Mouse (Mus musculus) limb, embryonic 11.5 days (tissue): ENCODE results near the gene Ghitm. TPM values are rescaled to one million over a fixed set of nuclear protein-coding genes. Genes with fewer than 3 reads are reported as not detected.
"Not testable (repeated sequence)": the region's sequence is repeated elsewhere in the genome, so short reads cannot be mapped to it uniquely, and the experiment has no call there.

ENCODE experiments used
- ATAC-seq: fragments of 200-750 bp; cut with Nextera tagmentation; 2 replicates; pipeline ENCODE4 v1.8.0; 2017; ENCODE audit warnings: low read depth; ENCODE audit not compliant: insufficient number of reproducible peaks, low FRiP score, low TSS enrichment
- DNase-seq: peaks from one replicate; pipeline ENCODE4 v3.0.0-alpha.2; 2015; ENCODE audit warnings: low spot score
- H3K27ac ChIP-seq: fragments of 300-500 bp; sonication (generic); replicated peaks from 2 replicates; pipeline ENCODE4 v1.5.1; 2014; ENCODE audit warnings: low read depth, mild to moderate bottlenecking, low read length
- H3K27me3 ChIP-seq: fragments of 300-500 bp; sonication (generic); 2 replicates; pipeline ENCODE4 v1.6.1; 2014; ENCODE audit warnings: mild to moderate bottlenecking, low read length, mixed read lengths; ENCODE audit not compliant: control insufficient read depth, insufficient read depth
- H3K36me3 ChIP-seq: fragments of 300-500 bp; sonication (generic); 2 replicates; pipeline ENCODE4 v1.6.1; 2014; ENCODE audit warnings: mild to moderate bottlenecking, low read length, moderate library complexity, mixed read lengths; ENCODE audit not compliant: control insufficient read depth, insufficient read depth
- H3K4me1 ChIP-seq: fragments of 300-500 bp; sonication (generic); 2 replicates; pipeline ENCODE4 v1.6.1; 2014; ENCODE audit warnings: low read length, mixed read lengths; ENCODE audit not compliant: control insufficient read depth, insufficient read depth
- H3K4me2 ChIP-seq: fragments of 300-500 bp; sonication (generic); 2 replicates; pipeline ENCODE4 v1.6.1; 2014; ENCODE audit warnings: low read depth, mild to moderate bottlenecking, moderate library complexity; ENCODE audit not compliant: severe bottlenecking
- H3K4me3 ChIP-seq: fragments of 300-500 bp; sonication (generic); 2 replicates; pipeline ENCODE4 v1.5.1; 2014; ENCODE audit warnings: low read depth, low read length
- H3K9ac ChIP-seq: fragments of 300-500 bp; sonication (generic); 2 replicates; pipeline ENCODE4 v1.6.1; 2014; ENCODE audit warnings: mild to moderate bottlenecking, low read length
- H3K9me3 ChIP-seq: fragments of 300-500 bp; sonication (generic); 2 replicates; pipeline ENCODE4 v1.6.1; 2016; ENCODE audit warnings: low read length; ENCODE audit not compliant: control insufficient read depth
- whole genome bisulfite sequencing: fragments of 180-500 bp; shearing (Covaris S2); extraction: QIAGEN DNeasy Blood & Tissue Kit; methylation state at CpG from one replicate; pipeline ENCODE4 v1.1.7; 2014; 5-methylcytosine and 5-hydroxymethylcytosine counted together
- polyA plus RNA-seq: library from polyadenylated mRNA; unstranded; fragments of >200 nt; fragmentation: Nextera tagmentation; extraction: Ambion mirVana; gene quantifications from 2 replicates; pipeline ENCODE4 v1.2.1, GENCODE M21; 2014

Gene Ghitm
- polyA plus RNA-seq, 1 experiment from 2014 or later, result 182 TPM

DNA sequence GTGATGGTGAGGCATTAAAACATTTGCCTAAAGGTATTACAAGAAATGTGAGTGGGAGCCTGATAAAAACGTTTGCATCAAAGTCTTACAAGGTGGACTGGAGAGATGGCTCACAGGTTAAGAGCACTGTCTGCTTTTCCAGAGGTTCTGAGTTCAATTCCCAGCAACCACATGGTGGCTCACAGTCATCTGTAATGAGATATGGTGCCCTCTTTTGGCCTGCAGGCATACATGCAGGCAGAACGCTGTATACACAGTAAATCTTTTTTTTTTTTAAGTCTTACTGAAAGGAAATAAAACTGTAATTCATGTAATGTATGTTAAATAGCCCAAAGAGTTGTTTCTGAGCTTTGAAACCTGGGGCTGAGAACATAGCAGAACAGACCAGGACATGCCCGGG is 2.5 kb upstream of the Ghitm start:
- 77% methylated on average over 2 of the region's 3 CpGs for WGBS
- H3K9ac ChIP-seq, H3K4me3 ChIP-seq, H3K4me1 ChIP-seq, H3K27me3 ChIP-seq, H3K36me3 ChIP-seq, H3K9me3 ChIP-seq, DNase-seq, H3K27ac ChIP-seq, H3K4me2 ChIP-seq, ATAC-seq: not testable (repeated sequence)

DNA sequence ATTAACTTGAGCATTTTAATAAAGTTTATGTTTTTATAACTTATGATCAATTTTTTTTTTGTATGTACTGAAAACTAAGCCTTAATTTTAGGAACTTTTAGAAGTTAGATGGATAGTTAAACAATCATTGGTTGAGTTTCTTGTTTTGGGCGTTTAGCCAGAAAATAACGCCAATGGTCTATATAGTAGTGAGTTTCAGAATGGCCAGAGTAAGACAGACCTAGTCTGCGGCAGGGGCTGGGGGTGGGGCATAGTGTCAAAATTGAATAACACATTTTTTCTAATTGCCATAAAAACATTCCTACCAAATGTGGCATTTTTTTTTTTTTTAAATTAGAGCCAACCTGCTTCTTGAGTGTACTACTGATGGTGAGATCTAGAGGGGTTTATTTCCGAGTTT is 1.0 kb upstream of the Ghitm start:
- Histone ChIP-seq H3K9me3 (no peaks in the 10 kb centered on the region), H3K4me1 (no peaks in the 10 kb centered on the region), H3K27me3 (no peaks in the 10 kb centered on the region), H3K4me3 (no peak overlapping the region), H3K4me2 (no peak overlapping the region), H3K36me3 (peaks cover 3% of the 10 kb centered on the region; the same call in 1 of the 2 replicates), H3K9ac (no peak overlapping the region), H3K27ac (no peak overlapping the region)
- ATAC-seq (no peak), DNase-seq (no peak)
- WGBS, result 82% methylated on average over 4 of the region's 4 CpGs

DNA sequence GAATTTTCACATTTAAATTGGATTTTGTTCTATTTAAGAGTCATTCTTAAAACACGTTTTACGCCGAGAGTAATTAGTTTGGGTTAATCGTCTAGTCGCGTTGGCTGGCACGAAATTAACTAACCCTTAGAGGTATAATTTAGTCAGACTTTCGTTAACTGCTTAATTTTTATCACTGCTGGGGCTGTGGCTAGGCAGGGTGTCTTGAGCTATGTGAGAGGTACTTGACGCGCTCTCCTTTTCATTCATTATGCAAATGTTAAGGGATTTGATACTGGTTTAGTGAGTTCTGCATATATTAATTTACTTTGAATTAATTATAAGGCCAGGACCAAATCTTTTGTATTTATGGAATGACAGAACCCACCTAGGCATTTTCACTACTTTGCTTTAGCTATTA is 599 bp upstream of the Ghitm start:
- peak overlapping the region; percentile 82 for H3K4me3 ChIP-seq
- peaks cover 3% of the 10 kb centered on the region; the same call in 1 of the 2 replicates for H3K36me3 ChIP-seq
- H3K4me2 ChIP-seq, result peak overlapping the region; percentile 56
- 4% methylated on average over 10 of the region's 10 CpGs for WGBS
- no peaks in the 10 kb centered on the region for H3K9me3 ChIP-seq
- DNase-seq, result no peak
- H3K27ac ChIP-seq, result no peak overlapping the region
- H3K4me1 ChIP-seq, result no peaks in the 10 kb centered on the region
- no peaks in the 10 kb centered on the region for H3K27me3 ChIP-seq
- no peak for ATAC-seq
- peak overlapping the region; percentile 87 for H3K9ac ChIP-seq

DNA sequence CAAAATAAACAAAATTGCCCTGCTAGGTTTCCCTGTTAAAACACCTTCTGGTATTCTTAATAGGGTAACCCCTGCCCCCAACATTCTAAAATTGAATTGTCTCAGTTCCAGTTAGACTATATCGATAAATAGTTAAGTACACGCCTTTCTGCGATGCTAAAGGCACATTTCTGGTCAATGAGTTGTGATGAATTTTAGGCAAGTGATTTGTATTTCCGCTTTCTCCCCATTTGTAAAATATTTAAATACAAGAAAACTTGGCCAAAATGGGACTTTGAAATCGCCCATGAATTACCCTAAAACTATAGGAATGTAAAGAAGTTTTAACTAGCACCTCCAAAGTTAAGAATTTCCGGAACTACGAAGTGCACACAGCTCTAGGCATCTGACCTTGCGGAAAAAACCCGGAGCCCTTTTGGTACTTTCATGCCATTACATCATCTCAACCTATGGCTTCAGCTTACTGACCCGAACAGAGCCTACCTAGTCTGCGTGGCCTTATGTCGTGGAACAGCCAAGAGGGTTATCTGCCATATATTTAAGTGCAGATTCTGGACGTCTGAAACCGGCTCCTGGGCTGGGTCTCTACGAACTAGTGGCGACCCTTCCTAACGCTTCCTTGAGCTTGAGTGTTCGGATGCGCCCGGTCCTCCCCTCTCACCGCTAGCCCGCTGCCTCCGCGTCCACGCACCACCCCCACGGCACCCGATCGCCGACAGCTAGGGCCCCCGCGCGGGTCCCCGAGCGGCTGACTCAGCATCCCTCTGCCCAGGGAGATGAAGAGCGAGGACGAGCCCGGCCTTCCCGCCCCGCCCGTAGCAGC is 557 bp downstream of the Ghitm start:
- 2% methylated on average over 40 of the region's 40 CpGs for WGBS
- H3K4me3 ChIP-seq, result peak overlapping the region; percentile 82
- peak overlapping the region; percentile 87 for H3K9ac ChIP-seq
- no peaks in the 10 kb centered on the region for H3K9me3 ChIP-seq
- H3K4me1 ChIP-seq, result no peaks in the 10 kb centered on the region
- no peak for DNase-seq
- peak; percentile 32 for ATAC-seq
- peaks cover 3% of the 10 kb centered on the region; the same call in 1 of the 2 replicates for H3K36me3 ChIP-seq
- no peaks in the 10 kb centered on the region for H3K27me3 ChIP-seq
- peak overlapping the region; percentile 43; the same call in 1 of the 2 replicates for H3K4me2 ChIP-seq
- H3K27ac ChIP-seq, result peak overlapping the region; percentile 33; the same call in 1 of the 2 replicates

DNA sequence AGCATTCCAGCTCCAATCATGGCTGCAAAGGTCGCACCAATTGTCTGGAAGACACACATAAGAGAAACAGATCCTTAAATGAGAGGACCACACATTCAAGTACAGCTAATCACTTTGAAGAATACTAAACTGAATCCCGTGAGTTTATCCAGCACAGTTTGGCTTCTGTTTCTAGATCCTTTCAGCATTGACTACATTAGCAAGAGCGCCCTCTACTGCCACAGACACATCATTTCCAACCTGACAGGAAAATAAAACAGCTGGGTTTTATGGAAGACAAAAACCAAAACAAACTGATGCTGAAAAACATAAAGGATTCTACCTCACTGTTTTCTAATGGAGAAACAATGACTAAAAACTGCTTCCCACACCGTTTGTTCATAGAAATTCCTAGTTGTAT is 7.4 kb downstream of the Ghitm start:
- H3K36me3 ChIP-seq, result peaks cover 10% of the 10 kb centered on the region; the same call in 1 of the 2 replicates
- no peak overlapping the region for H3K27ac ChIP-seq
- no peak overlapping the region for H3K4me2 ChIP-seq
- 46% methylated on average over 4 of the region's 4 CpGs for WGBS
- no peak for ATAC-seq
- H3K4me3 ChIP-seq, result no peak overlapping the region
- H3K4me1 ChIP-seq, result no peaks in the 10 kb centered on the region
- H3K9me3 ChIP-seq, result no peaks in the 10 kb centered on the region
- peak; percentile 28 for DNase-seq
- no peaks in the 10 kb centered on the region for H3K27me3 ChIP-seq
- no peak overlapping the region for H3K9ac ChIP-seq

DNA sequence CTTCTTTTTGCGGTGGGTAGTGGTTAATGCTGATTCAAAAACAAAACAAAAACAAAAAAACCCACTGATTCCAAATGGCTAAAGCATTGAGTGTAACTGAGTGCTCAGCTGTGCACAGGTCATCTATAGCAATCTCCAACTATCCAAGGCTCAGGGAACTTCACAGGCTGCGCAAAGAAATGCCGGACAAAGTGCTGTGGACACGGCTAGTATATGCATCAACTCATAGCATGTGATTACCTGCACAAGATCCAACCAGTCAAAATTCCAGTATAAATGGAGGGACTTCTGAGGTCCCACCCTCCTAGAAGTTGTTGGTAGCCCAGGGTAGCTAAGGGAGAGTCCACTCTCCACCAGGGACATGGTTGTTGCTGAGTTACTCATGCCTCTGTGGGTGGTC is 15.8 kb downstream of the Ghitm start:
- ATAC-seq (no peak), DNase-seq (no peak)
- Histone ChIP-seq H3K4me1 (no peaks in the 10 kb centered on the region), H3K27me3 (no peaks in the 10 kb centered on the region), H3K9me3 (no peaks in the 10 kb centered on the region), H3K27ac (no peak overlapping the region), H3K4me3 (no peak overlapping the region), H3K9ac (no peak overlapping the region), H3K4me2 (no peak overlapping the region), H3K36me3 (no peaks in the 10 kb centered on the region; the same call in 1 of the 2 replicates)
- 97% methylated on average over 4 of the region's 4 CpGs for WGBS

DNA sequence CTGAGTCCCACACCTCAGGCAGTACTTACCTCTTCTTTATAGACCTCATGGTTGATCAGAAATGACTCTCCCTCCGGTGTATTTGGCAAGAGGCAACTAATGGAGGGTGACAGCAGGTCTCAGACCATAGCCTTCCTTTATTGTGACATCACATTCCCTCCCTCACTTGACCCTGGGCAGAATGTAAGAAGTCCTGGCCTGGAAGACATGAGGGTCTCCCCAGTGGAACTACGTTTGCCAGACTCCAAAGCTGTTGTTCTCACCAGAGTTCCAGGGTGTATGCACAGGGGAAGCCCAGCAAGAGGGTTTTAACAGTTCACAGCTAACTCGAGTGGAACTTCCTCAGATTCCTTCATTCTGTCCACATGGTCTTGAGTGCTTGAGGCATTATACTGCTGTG is 21.1 kb downstream of the Ghitm start, which contains the start of gene 2610528A11Rik:
Gene 2610528A11Rik, minus strand, starts transcription at position 101 of the 400 bp plus-strand sequence.
- no peaks in the 10 kb centered on the region; the same call in 1 of the 2 replicates for H3K4me1 ChIP-seq
- H3K27ac ChIP-seq, result no peak within 1 kb of the TSS
- WGBS, result 66% methylated on average over 3 of the region's 3 CpGs
- H3K27me3 ChIP-seq, result no peaks in the 10 kb centered on the region
- no peaks in the 10 kb centered on the region for H3K36me3 ChIP-seq
- H3K9ac ChIP-seq, result no peak within 1 kb of the TSS
- no peaks in the 10 kb centered on the region for H3K9me3 ChIP-seq
- H3K4me2 ChIP-seq, result no peak within 1 kb of the TSS
- no peak within 1 kb of the TSS for H3K4me3 ChIP-seq
- no peak for DNase-seq
- ATAC-seq, result no peak

DNA sequence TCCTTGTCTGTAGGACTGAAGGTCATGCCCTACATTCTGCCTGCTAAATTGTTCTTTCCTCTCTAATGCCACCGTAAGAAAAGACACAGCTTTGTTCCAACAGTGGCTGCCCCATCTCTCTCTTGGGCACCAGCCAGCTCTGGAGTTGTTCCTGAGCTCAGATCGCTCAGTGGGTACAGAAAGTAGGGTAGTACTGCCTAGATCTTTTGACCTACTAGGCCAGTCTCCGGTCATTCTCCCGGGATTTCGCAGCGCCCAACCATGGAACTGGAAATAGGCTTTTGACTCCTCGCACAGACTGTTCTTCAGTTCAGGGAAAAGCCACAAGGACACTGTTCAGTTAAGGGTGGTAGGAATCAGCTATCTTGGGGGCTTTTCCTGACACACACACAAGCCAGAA is 22.1 kb downstream of the Ghitm start:
- no peaks in the 10 kb centered on the region for H3K27me3 ChIP-seq
- H3K4me2 ChIP-seq, result no peak overlapping the region
- DNase-seq, result no peak
- no peak overlapping the region for H3K27ac ChIP-seq
- 89% methylated on average over 7 of the region's 7 CpGs for WGBS
- H3K4me3 ChIP-seq, result no peak overlapping the region
- no peak overlapping the region for H3K9ac ChIP-seq
- no peak for ATAC-seq
- H3K9me3 ChIP-seq, result no peaks in the 10 kb centered on the region
- no peaks in the 10 kb centered on the region for H3K36me3 ChIP-seq
- H3K4me1 ChIP-seq, result no peaks in the 10 kb centered on the region; the same call in 1 of the 2 replicates
